Mouse (Mus musculus) MEL (cell line): ENCODE data around the gene Nrn1. TPM values are rescaled to one million over a fixed set of nuclear protein-coding genes. Genes with fewer than 3 reads are reported as not detected.

ENCODE experiments used
- DNase-seq: peaks from one replicate; pipeline ENCODE4 v3.0.0; 2011; ENCODE audit warnings: low read depth, low spot score
- H3K27ac ChIP-seq: 2 replicates; pipeline ENCODE4 v1.5.1; 2012; ENCODE audit warnings: low read depth, mild to moderate bottlenecking, control low read depth, low read length, moderate library complexity; ENCODE audit not compliant: control insufficient read depth
- H3K27me3 ChIP-seq, 2 experiments: fragments of 150-350 bp in 1 of 2; sonication (generic) in 1 of 2; 2 replicates each; pipeline ENCODE4 v1.6.1; 2012; ENCODE audit warnings: low read length in 2 of 2, mild to moderate bottlenecking in 2 of 2, improper control_type of control experiment in 1 of 2, moderate library complexity in 1 of 2; ENCODE audit not compliant: insufficient read depth in 2 of 2, control insufficient read depth in 1 of 2
- H3K36me3 ChIP-seq, 2 experiments: 2 replicates each; pipeline ENCODE4 v1.6.1; 2012 to 2014; ENCODE audit warnings: low read length in 2 of 2, improper control_type of control experiment in 1 of 2, inconsistent platforms in 1 of 2, mild to moderate bottlenecking in 1 of 2; ENCODE audit not compliant: insufficient read depth in 2 of 2, control insufficient read depth in 1 of 2
- H3K4me1 ChIP-seq, 2 experiments: fragments of 150-350 bp in 1 of 2; sonication (generic) in 1 of 2; 2 replicates each; pipeline ENCODE4 v1.6.1; 2012; ENCODE audit warnings: low read length in 2 of 2, improper control_type of control experiment in 1 of 2, mild to moderate bottlenecking in 1 of 2; ENCODE audit not compliant: insufficient read depth in 2 of 2, control insufficient read depth in 1 of 2
- H3K4me3 ChIP-seq, 2 experiments: fragments of 150-350 bp in 1 of 2; sonication (generic) in 1 of 2; 2 replicates each; pipeline ENCODE4 v1.5.1; 2012; ENCODE audit warnings: low read depth in 2 of 2, low read length in 2 of 2, mild to moderate bottlenecking in 2 of 2, moderate library complexity in 2 of 2, control low read depth in 1 of 2, improper control_type of control experiment in 1 of 2; ENCODE audit not compliant: control insufficient read depth in 1 of 2, insufficient read depth in 1 of 2
- H3K79me2 ChIP-seq: 2 replicates; pipeline ENCODE4 v1.6.1; 2012; ENCODE audit warnings: mild to moderate bottlenecking, low read length, moderate library complexity; ENCODE audit not compliant: control insufficient read depth, poor library complexity, insufficient read depth
- H3K9ac ChIP-seq: 2 replicates; pipeline ENCODE4 v1.6.1; 2012; ENCODE audit warnings: low read depth, mild to moderate bottlenecking, control low read depth, low read length, moderate library complexity; ENCODE audit not compliant: control insufficient read depth, poor library complexity, severe bottlenecking
- H3K9me3 ChIP-seq: fragments of 150-350 bp; sonication (generic); replicated peaks from 2 replicates; pipeline ENCODE4 v1.6.1; 2012; ENCODE audit warnings: mild to moderate bottlenecking, low read length, improper control_type of control experiment, moderate library complexity; ENCODE audit not compliant: insufficient read depth
- CHD1 ChIP-seq: IDR thresholded peaks from 2 replicates; pipeline ENCODE4 v1.6.1; 2012; ENCODE audit warnings: low read depth, mild to moderate bottlenecking, inconsistent platforms, low read length, improper control_type of control experiment
- CHD2 ChIP-seq: IDR thresholded peaks from 2 replicates; pipeline ENCODE4 v1.6.1; 2011; ENCODE audit warnings: low read length, improper control_type of control experiment
- E2F4 ChIP-seq: IDR thresholded peaks from 2 replicates; pipeline ENCODE4 v1.6.1; 2011; ENCODE audit warnings: low read depth, low read length, improper control_type of control experiment, borderline replicate concordance
- ELF1 ChIP-seq: IDR thresholded peaks from 2 replicates; pipeline ENCODE4 v1.6.1; 2014; ENCODE audit warnings: low read depth, mild to moderate bottlenecking, inconsistent platforms, low read length, improper control_type of control experiment, moderate library complexity
- EP300 ChIP-seq, 2 experiments: IDR thresholded peaks; 2 replicates each; pipeline ENCODE4 v1.6.1; 2011; ENCODE audit warnings: improper control_type of control experiment in 2 of 2, low read length in 2 of 2, low read depth in 1 of 2, mild to moderate bottlenecking in 1 of 2
- GABPA ChIP-seq: IDR thresholded peaks from 2 replicates; pipeline ENCODE4 v1.6.1; 2012; ENCODE audit warnings: low read depth, mild to moderate bottlenecking, inconsistent platforms, low read length, improper control_type of control experiment, moderate library complexity
- GATA1 ChIP-seq: IDR thresholded peaks from 2 replicates; pipeline ENCODE4 v1.6.1; 2011; ENCODE audit warnings: low read depth, low read length, improper control_type of control experiment
- JUND ChIP-seq: IDR thresholded peaks from 2 replicates; pipeline ENCODE4 v1.6.1; 2011; ENCODE audit warnings: low read depth, mild to moderate bottlenecking, improper control_type of control experiment, low read length
- MAX ChIP-seq: IDR thresholded peaks from 2 replicates; pipeline ENCODE4 v1.6.1; 2011; ENCODE audit warnings: low read length, improper control_type of control experiment
- MEF2A ChIP-seq: IDR thresholded peaks from 2 replicates; pipeline ENCODE4 v1.6.1; 2014; ENCODE audit warnings: low read depth, mild to moderate bottlenecking, inconsistent platforms, low read length, improper control_type of control experiment; ENCODE audit not compliant: poor library complexity, insufficient replicate concordance, severe bottlenecking; ENCODE audit errors: extremely low read depth
- MXI1 ChIP-seq: IDR thresholded peaks from 2 replicates; pipeline ENCODE4 v1.6.1; 2011; ENCODE audit warnings: mild to moderate bottlenecking, low read depth, low read length, improper control_type of control experiment
- MYB ChIP-seq: IDR thresholded peaks from 2 replicates; pipeline ENCODE4 v1.6.1; 2011; ENCODE audit warnings: mild to moderate bottlenecking, low read depth, low read length, improper control_type of control experiment
- MYC ChIP-seq: IDR thresholded peaks from 2 replicates; pipeline ENCODE4 v1.6.1; 2011; ENCODE audit warnings: low read depth, mild to moderate bottlenecking, low read length, improper control_type of control experiment, moderate library complexity
- NRF1 ChIP-seq: IDR thresholded peaks from 2 replicates; pipeline ENCODE4 v1.6.1; 2014; ENCODE audit warnings: low read depth, mild to moderate bottlenecking, inconsistent platforms, low read length, improper control_type of control experiment, moderate library complexity; ENCODE audit not compliant: poor library complexity, insufficient read depth, severe bottlenecking
- POLR2A ChIP-seq, 2 experiments: IDR thresholded peaks; 2 replicates each; pipeline ENCODE4 v1.6.1; 2011 to 2012; ENCODE audit warnings: low read length in 2 of 2, mild to moderate bottlenecking in 2 of 2, control low read depth in 1 of 2, improper control_type of control experiment in 1 of 2, low read depth in 1 of 2, moderate library complexity in 1 of 2; ENCODE audit not compliant: control insufficient read depth in 1 of 2, insufficient read depth in 1 of 2, poor library complexity in 1 of 2
- POLR2AphosphoS5 ChIP-seq: IDR thresholded peaks from 2 replicates; pipeline ENCODE4 v1.6.1; 2012; ENCODE audit warnings: low read depth, borderline replicate concordance, mild to moderate bottlenecking, inconsistent platforms, low read length, moderate library complexity, mixed read lengths
- RAD21 ChIP-seq: IDR thresholded peaks from 2 replicates; pipeline ENCODE4 v1.6.1; 2011; ENCODE audit warnings: mild to moderate bottlenecking, low read depth, low read length, improper control_type of control experiment
- SIN3A ChIP-seq: IDR thresholded peaks from 2 replicates; pipeline ENCODE4 v1.6.1; 2012; ENCODE audit warnings: low read length, improper control_type of control experiment, inconsistent platforms
- SMC3 ChIP-seq: IDR thresholded peaks from 2 replicates; pipeline ENCODE4 v1.6.1; 2011; ENCODE audit warnings: low read depth, low read length, improper control_type of control experiment
- TCF12 ChIP-seq: IDR thresholded peaks from 2 replicates; pipeline ENCODE4 v1.6.1; 2014; ENCODE audit warnings: low read depth, mild to moderate bottlenecking, inconsistent platforms, low read length, improper control_type of control experiment, moderate library complexity
- ZC3H11A ChIP-seq: IDR thresholded peaks from 2 replicates; pipeline ENCODE4 v1.6.1; 2012; ENCODE audit warnings: low read depth, mild to moderate bottlenecking, inconsistent platforms, low read length, improper control_type of control experiment
- ZKSCAN1 ChIP-seq: IDR thresholded peaks from 2 replicates; pipeline ENCODE4 v1.6.1; 2012; ENCODE audit warnings: low read depth, mild to moderate bottlenecking, inconsistent platforms, low read length, improper control_type of control experiment, moderate library complexity
- ZMIZ1 ChIP-seq: IDR thresholded peaks from 2 replicates; pipeline ENCODE4 v1.6.1; 2012; ENCODE audit warnings: low read depth, mild to moderate bottlenecking, inconsistent platforms, low read length, improper control_type of control experiment, moderate library complexity
- ZNF384 ChIP-seq: IDR thresholded peaks from 2 replicates; pipeline ENCODE4 v1.6.1; 2012; ENCODE audit warnings: low read depth, mild to moderate bottlenecking, inconsistent platforms, low read length, improper control_type of control experiment
- polyA plus RNA-seq, 2 experiments: library from polyadenylated mRNA; stranded (reverse) in 1 of 2; unstranded in 1 of 2; fragments of >175 nt in 1 of 2; fragments of >200 nt in 1 of 2; gene quantifications; 2 replicates each; pipeline versions ENCODE4 v1.2.1 to v1.2.4; 2012; ENCODE audit warnings: low replicate concordance in 2 of 2, low read depth in 1 of 2; ENCODE audit not compliant: insufficient read length in 2 of 2, insufficient read depth in 1 of 2, missing spikeins in 1 of 2
- total RNA-seq: library from RNA; depleted of rRNA; stranded (reverse); fragments of 300-350 nt; gene quantifications from 2 replicates; pipeline ENCODE4 v1.2.3, GENCODE M21; 2012

The Nrn1 gene
- total and polyA plus RNA-seq, 3 experiments, result not detected

DNA sequence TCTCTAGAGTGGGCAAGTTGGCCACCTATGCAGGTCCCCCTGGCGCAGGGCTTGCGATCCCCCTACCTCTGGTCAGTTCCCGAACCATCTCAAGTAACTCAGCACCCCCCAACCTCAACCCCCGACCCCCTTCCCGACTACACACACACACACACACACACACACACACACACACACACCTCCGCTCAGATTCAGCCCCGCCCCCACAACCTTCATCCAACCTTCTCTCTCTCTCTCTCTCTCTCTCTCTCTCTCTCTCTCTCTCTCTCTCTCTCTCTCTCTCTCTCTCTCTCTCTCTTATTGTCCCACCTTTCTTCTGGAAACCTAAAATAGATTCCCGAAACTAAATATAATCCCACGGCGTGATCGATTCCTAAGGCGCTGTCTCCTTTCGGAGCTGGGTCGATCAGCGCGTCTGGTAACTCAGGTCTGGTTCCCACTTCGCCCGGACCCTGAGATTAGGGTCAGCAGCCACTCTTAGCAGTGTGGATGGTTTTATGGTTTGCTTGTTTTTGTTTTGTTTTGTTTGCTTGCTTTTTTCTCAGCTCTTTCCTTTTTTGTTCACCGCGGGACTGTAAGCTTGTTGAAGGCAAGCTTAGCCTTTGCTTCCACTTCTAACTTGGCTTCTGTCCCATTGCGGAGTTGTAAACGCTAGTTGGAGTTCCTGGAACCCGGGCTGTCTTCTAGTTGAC lies 7.0 kb downstream of the Nrn1 start:
- Histone ChIP-seq H3K79me2 (no peaks in the 10 kb centered on the region), H3K27ac (no peak overlapping the region), H3K9me3 (no peaks in the 10 kb centered on the region), H3K27me3 (no peaks in the 10 kb centered on the region), H3K36me3 (no peaks in the 10 kb centered on the region), H3K9ac (no peak overlapping the region), H3K4me3 (no peak overlapping the region), H3K4me1 (no peaks in the 10 kb centered on the region)
- TF ChIP-seq MEF2A (no peak), JUND (no peak), ZNF384 (no peak), ZKSCAN1 (no peak), TCF12 (no peak), MYB (no peak), SIN3A (no peak), MYC (no peak), ZMIZ1 (no peak), EP300 (IDR thresholded peaks at IDR 0.05; ENCODE audit: low read depth in 1 of 2, low read length in 2 of 2) (no peak), MAX (no peak), POLR2AphosphoS5 (no peak), SMC3 (no peak), CHD2 (no peak), ELF1 (no peak), NRF1 (no peak), RAD21 (no peak)
- no peak for DNase-seq

DNA sequence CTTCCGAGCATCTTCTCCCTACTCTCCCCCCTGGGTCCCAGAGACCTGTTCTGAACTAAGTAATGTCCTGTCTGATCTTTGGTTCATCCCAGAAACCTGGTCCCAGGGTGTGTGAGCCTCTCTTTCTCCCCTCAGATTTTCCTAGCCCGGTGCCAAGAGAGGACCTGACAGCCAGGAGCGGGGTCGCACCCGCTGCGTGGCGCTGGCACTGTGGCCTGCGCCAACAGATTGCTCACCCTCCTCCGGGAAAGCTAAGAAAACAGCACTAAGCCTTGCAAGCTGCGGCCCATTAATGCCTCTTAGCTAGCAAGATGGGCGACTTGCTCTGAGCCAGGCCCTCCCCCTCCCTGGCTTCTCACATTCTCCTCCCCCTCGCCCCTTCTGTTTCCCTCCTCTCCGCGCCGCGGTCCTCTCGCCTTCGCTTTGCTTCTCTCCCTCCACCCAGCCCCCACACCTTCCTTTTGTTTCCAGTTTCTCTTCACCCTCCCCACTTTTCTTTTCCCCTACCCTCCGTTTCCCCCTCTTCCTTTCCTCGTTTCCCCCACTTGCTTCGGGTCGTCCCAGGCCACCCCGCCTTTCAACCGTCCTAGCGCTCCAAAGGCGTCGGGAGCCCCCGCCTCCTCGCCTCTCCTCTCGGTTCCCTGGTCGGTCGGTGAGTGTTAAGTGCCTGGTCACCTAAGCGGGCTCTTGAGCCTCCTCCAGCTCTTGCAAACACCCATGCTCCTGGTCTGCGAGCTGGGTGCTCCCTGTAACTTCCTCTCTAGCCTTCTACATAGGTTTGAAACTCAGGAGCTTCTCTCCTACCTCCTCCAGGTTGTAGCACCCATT lies 7.8 kb downstream of the Nrn1 start:
- Histone ChIP-seq H3K9ac (no peak overlapping the region), H3K27me3 (no peaks in the 10 kb centered on the region), H3K4me3 (no peak overlapping the region), H3K36me3 (no peaks in the 10 kb centered on the region), H3K9me3 (no peaks in the 10 kb centered on the region), H3K79me2 (no peaks in the 10 kb centered on the region), H3K27ac (no peak overlapping the region), H3K4me1 (no peaks in the 10 kb centered on the region)
- no peak for DNase-seq
- TF ChIP-seq CHD1 (no peak), GABPA (no peak), MYC (no peak), ZC3H11A (no peak), POLR2A (IDR thresholded peaks at IDR 0.05; ENCODE audit: control insufficient read depth in 1 of 2, insufficient read depth in 1 of 2, low read depth in 1 of 2, low read length in 2 of 2, poor library complexity in 1 of 2) (no peak), SIN3A (no peak), GATA1 (no peak), E2F4 (no peak), ZMIZ1 (no peak), SMC3 (no peak), MYB (no peak), RAD21 (no peak), MXI1 (no peak)
